Mouse (Mus musculus) stomach, postnatal 0 days (tissue): ENCODE results near the gene Ift74. TPM values are rescaled to one million over a fixed set of nuclear protein-coding genes. Genes with fewer than 3 reads are reported as not detected.

Experiments used
- ATAC-seq: fragments of 200-750 bp; cut with Nextera tagmentation; 2 replicates; pipeline ENCODE4 v1.8.0; 2017; ENCODE audit not compliant: low FRiP score, low TSS enrichment
- DNase-seq: peaks from one replicate; pipeline ENCODE4 v3.0.0-alpha.2; 2016; ENCODE audit warnings: low spot score
- H3K27ac ChIP-seq: fragments of 300-500 bp; sonication (generic); replicated peaks from 2 replicates; pipeline ENCODE4 v1.5.1; 2014; ENCODE audit warnings: mild to moderate bottlenecking, control low read depth
- H3K27me3 ChIP-seq: fragments of 300-500 bp; sonication (generic); 2 replicates; pipeline ENCODE4 v1.6.1; 2014; ENCODE audit warnings: low read length; ENCODE audit not compliant: control insufficient read depth, insufficient read depth
- H3K36me3 ChIP-seq: fragments of 300-500 bp; sonication (generic); 2 replicates; pipeline ENCODE4 v1.6.1; 2014; ENCODE audit warnings: low read length, mixed read lengths; ENCODE audit not compliant: control insufficient read depth, insufficient read depth
- H3K4me1 ChIP-seq: fragments of 300-500 bp; sonication (generic); replicated peaks from 2 replicates; pipeline ENCODE4 v1.6.1; 2014; ENCODE audit warnings: antibody characterized with exemption; ENCODE audit not compliant: control insufficient read depth, insufficient read depth
- H3K4me2 ChIP-seq: fragments of 300-500 bp; sonication (generic); replicated peaks from 2 replicates; pipeline ENCODE4 v1.6.1; 2014; ENCODE audit warnings: low read depth, mild to moderate bottlenecking, control low read depth, moderate library complexity
- H3K4me3 ChIP-seq: fragments of 300-500 bp; sonication (generic); 2 replicates; pipeline ENCODE4 v1.5.1; 2014; ENCODE audit warnings: low read depth, low read length, control low read depth
- H3K9ac ChIP-seq: fragments of 300-500 bp; sonication (generic); 2 replicates; pipeline ENCODE4 v1.6.1; 2014; ENCODE audit warnings: mild to moderate bottlenecking, low read length, control low read depth, mixed read lengths
- H3K9me3 ChIP-seq: fragments of 300-500 bp; sonication (generic); 2 replicates; pipeline ENCODE4 v1.6.1; 2016; ENCODE audit warnings: low read length; ENCODE audit not compliant: control insufficient read depth
- CTCF ChIP-seq: IDR thresholded peaks from 2 replicates; pipeline ENCODE4 v1.5.1; 2016; ENCODE audit warnings: antibody characterized with exemption, low read depth, mild to moderate bottlenecking, moderate library complexity
- EP300 ChIP-seq: optimal IDR thresholded peaks from 2 replicates; pipeline ENCODE3; 2016; ENCODE audit warnings: antibody characterized with exemption
- WGBS: fragments of 180-500 bp; shearing (Covaris S2); extraction: QIAGEN DNeasy Blood & Tissue Kit; methylation state at CpG from one replicate; pipeline ENCODE4 v1.1.7; 2014; 5-methylcytosine and 5-hydroxymethylcytosine counted together
- polyA plus RNA-seq: library from polyadenylated mRNA; unstranded; fragments of >200 nt; fragmentation: Nextera tagmentation; extraction: Ambion mirVana; gene quantifications from 2 replicates; pipeline ENCODE4 v1.2.1, GENCODE M21; 2015

Gene Ift74
- polyA plus RNA-seq, 1 experiment from 2014 or later = 14.8 TPM

- Histone ChIP-seq H3K9ac (no peak overlapping the region), H3K36me3 (no peaks in the 10 kb centered on the region), H3K4me3 (no peak overlapping the region), H3K4me2 (no peak overlapping the region), H3K4me1 (no peaks in the 10 kb centered on the region), H3K27me3 (no peaks in the 10 kb centered on the region), H3K27ac (no peak overlapping the region), H3K9me3 (no peaks in the 10 kb centered on the region)
- TF ChIP-seq EP300 (no peak), CTCF (no peak)
- WGBS = 85% methylated on average over 2 of the region's 2 CpGs
- ATAC-seq (no peak), DNase-seq (no peak)
Observed at GRCm38 (mm10) chr4:94711002-94711401, 96.7 kb downstream of the Ift74 start.

GRCm38 (mm10) chr4:94711426-94711825 lies 97.1 kb downstream of the Ift74 start:
- 59% methylated on average over 4 of the region's 4 CpGs for WGBS
- no peak overlapping the region for H3K4me3 ChIP-seq
- H3K36me3 ChIP-seq = no peaks in the 10 kb centered on the region
- H3K9ac ChIP-seq = no peak overlapping the region
- no peak for ATAC-seq
- H3K4me2 ChIP-seq = no peak overlapping the region
- no peaks in the 10 kb centered on the region for H3K9me3 ChIP-seq
- H3K27me3 ChIP-seq = no peaks in the 10 kb centered on the region
- H3K27ac ChIP-seq = no peak overlapping the region
- DNase-seq = no peak
- TF ChIP-seq EP300 (no peak), CTCF (no peak)
- no peaks in the 10 kb centered on the region for H3K4me1 ChIP-seq

- ATAC-seq (no peak), DNase-seq (no peak)
- no peaks in the 10 kb centered on the region for H3K9me3 ChIP-seq
- H3K4me3 ChIP-seq = no peak overlapping the region
- no peaks in the 10 kb centered on the region for H3K4me1 ChIP-seq
- no peak overlapping the region for H3K27ac ChIP-seq
- no peak overlapping the region for H3K4me2 ChIP-seq
- H3K9ac ChIP-seq = no peak overlapping the region
- H3K36me3 ChIP-seq = no peaks in the 10 kb centered on the region
- H3K27me3 ChIP-seq = no peaks in the 10 kb centered on the region
- TF ChIP-seq EP300 = no peak
- TF ChIP-seq CTCF = no peak
Observed at GRCm38 (mm10) chr4:94713741-94714140, 99.5 kb downstream of the Ift74 start.

GRCm38 (mm10) chr4:94715166-94715565 lies 100.9 kb downstream of the Ift74 start:
- WGBS = 38% methylated on average over 6 of the region's 6 CpGs
- DNase-seq = no peak

GRCm38 (mm10) chr4:94725799-94726198 lies 111.5 kb downstream of the Ift74 start:
- H3K27me3 ChIP-seq = no peaks in the 10 kb centered on the region
- H3K36me3 ChIP-seq = no peaks in the 10 kb centered on the region
- no peaks in the 10 kb centered on the region for H3K4me1 ChIP-seq
- H3K9me3 ChIP-seq = no peaks in the 10 kb centered on the region
- WGBS = 73% methylated on average over 4 of the region's 4 CpGs
- H3K27ac ChIP-seq = no peak overlapping the region
- H3K9ac ChIP-seq = no peak overlapping the region
- DNase-seq (no peak), ATAC-seq (no peak)
- TF ChIP-seq EP300 (no peak), CTCF (no peak)
- H3K4me2 ChIP-seq = no peak overlapping the region
- H3K4me3 ChIP-seq = no peak overlapping the region

More at GRCm38 (mm10) chr4:94715166-94715565, 100.9 kb downstream of the Ift74 start:
- Histone ChIP-seq H3K27ac (no peak overlapping the region), H3K36me3 (no peaks in the 10 kb centered on the region), H3K27me3 (no peaks in the 10 kb centered on the region), H3K4me2 (no peak overlapping the region), H3K9me3 (no peaks in the 10 kb centered on the region), H3K4me3 (no peak overlapping the region), H3K4me1 (no peaks in the 10 kb centered on the region), H3K9ac (no peak overlapping the region)
- TF ChIP-seq EP300 = no peak
- no peak for TF ChIP-seq CTCF
- no peak for ATAC-seq

GRCm38 (mm10) chr4:94732721-94733120 lies 118.4 kb downstream of the Ift74 start:
- no peak overlapping the region for H3K27ac ChIP-seq
- DNase-seq (no peak), ATAC-seq (no peak)
- TF ChIP-seq EP300 (no peak), CTCF (no peak)
- no peaks in the 10 kb centered on the region for H3K36me3 ChIP-seq
- H3K27me3 ChIP-seq = no peaks in the 10 kb centered on the region
- H3K4me2 ChIP-seq = no peak overlapping the region
- H3K9me3 ChIP-seq = no peaks in the 10 kb centered on the region
- H3K4me3 ChIP-seq = no peak overlapping the region
- no peaks in the 10 kb centered on the region for H3K4me1 ChIP-seq
- H3K9ac ChIP-seq = no peak overlapping the region
